Mouse (Mus musculus): ENCODE measurements around the gene Zfp292.

The Zfp292 gene

GRCm38 (mm10) chr4:34882291-34882769 is 430 bp downstream of the Zfp292 start:
- DNase-seq (ENCODE audit: low spot score), result peak; percentile 75

- DNase-seq (ENCODE audit: low spot score), result no peak
These were observed 909 bp downstream of the Zfp292 start for GRCm38 (mm10) chr4:34881851-34882250.

- DNase-seq (ENCODE audit: low spot score), result no peak
These were observed 1.7 kb downstream of the Zfp292 start for GRCm38 (mm10) chr4:34880921-34881650.

GRCm38 (mm10) chr4:34874234-34874633 is 8.5 kb downstream of the Zfp292 start:
- DNase-seq (ENCODE audit: low spot score), result no peak

- DNase-seq (ENCODE audit: low spot score), result no peak
These were observed 9.8 kb downstream of the Zfp292 start for GRCm38 (mm10) chr4:34872896-34873495.

- no peak for DNase-seq (ENCODE audit: low spot score)
These were observed 12.9 kb downstream of the Zfp292 start for GRCm38 (mm10) chr4:34869813-34870212.

- no peak for DNase-seq (ENCODE audit: low spot score)
These were observed 21.3 kb downstream of the Zfp292 start for GRCm38 (mm10) chr4:34861438-34861837.

- no peak for DNase-seq (ENCODE audit: low spot score)
These were observed 23.3 kb downstream of the Zfp292 start for GRCm38 (mm10) chr4:34859416-34859815.

GRCm38 (mm10) chr4:34858903-34859302 is 23.9 kb downstream of the Zfp292 start:
- no peak for DNase-seq (ENCODE audit: low spot score)

GRCm38 (mm10) chr4:34855966-34856365 is 26.8 kb downstream of the Zfp292 start:
- no peak for DNase-seq (ENCODE audit: low spot score)

- no peak for DNase-seq (ENCODE audit: low spot score)
These were observed 30.7 kb downstream of the Zfp292 start for GRCm38 (mm10) chr4:34852051-34852450.

- DNase-seq (ENCODE audit: low spot score), result no peak
These were observed 32.6 kb downstream of the Zfp292 start for GRCm38 (mm10) chr4:34850156-34850555.

- no peak for DNase-seq (ENCODE audit: low spot score)
These were observed 35.0 kb downstream of the Zfp292 start for GRCm38 (mm10) chr4:34847679-34848309.

GRCm38 (mm10) chr4:34843839-34844238 is 38.9 kb downstream of the Zfp292 start:
- DNase-seq (ENCODE audit: low spot score), result no peak

GRCm38 (mm10) chr4:34842826-34843225 is 39.9 kb downstream of the Zfp292 start:
- no peak for DNase-seq (ENCODE audit: low spot score)

- no peak for DNase-seq (ENCODE audit: low spot score)
These were observed 51.3 kb downstream of the Zfp292 start for GRCm38 (mm10) chr4:34831496-34831895.

- no peak for DNase-seq (ENCODE audit: low spot score)
These were observed 53.3 kb downstream of the Zfp292 start for GRCm38 (mm10) chr4:34829456-34829855.

GRCm38 (mm10) chr4:34823901-34824300 is 58.9 kb downstream of the Zfp292 start:
- no peak for DNase-seq (ENCODE audit: low spot score)

- DNase-seq (ENCODE audit: low spot score), result no peak
These were observed 62.9 kb downstream of the Zfp292 start for GRCm38 (mm10) chr4:34819904-34820303.

GRCm38 (mm10) chr4:34801166-34802034 is 81.4 kb downstream of the Zfp292 start:
- DNase-seq (ENCODE audit: low spot score), result no peak

- DNase-seq (ENCODE audit: low spot score), result no peak
These were observed 84.8 kb downstream of the Zfp292 start for GRCm38 (mm10) chr4:34798005-34798404.

All from retina, embryonic 14.5 days (tissue).